Mouse (Mus musculus) erythroblast, adult 5-6 weeks (primary cell): Measurements from ENCODE around the gene Them5. TPM values are rescaled to one million over a fixed set of nuclear protein-coding genes. Genes with fewer than 3 reads are reported as not detected.

Experiments
- ATAC-seq: replicated peaks from 2 replicates; pipeline ENCODE4 v1.8.0; 2016; ENCODE audit warnings: moderate number of reproducible peaks, mild to moderate bottlenecking, moderate TSS enrichment, inconsistent platforms; ENCODE audit not compliant: poor library complexity, low FRiP score, severe bottlenecking
- total RNA-seq, 2 experiments: library from RNA; stranded (forward) in 1 of 2; stranded (reverse) in 1 of 2; fragments of 150-400 nt in 1 of 2; fragments of 200-764, 138-1000 nt in 1 of 2; gene quantifications; 2 replicates each; pipeline versions ENCODE4 v1.2.3 to v1.2.4; 2015 to 2017; ENCODE audit warnings: low replicate concordance in 2 of 2

Gene Them5
- total RNA-seq (2015; ENCODE audit: low replicate concordance) = not detected in 2 replicates
- total RNA-seq (2017; ENCODE audit: low replicate concordance) = not detected in 2 replicates

DNA sequence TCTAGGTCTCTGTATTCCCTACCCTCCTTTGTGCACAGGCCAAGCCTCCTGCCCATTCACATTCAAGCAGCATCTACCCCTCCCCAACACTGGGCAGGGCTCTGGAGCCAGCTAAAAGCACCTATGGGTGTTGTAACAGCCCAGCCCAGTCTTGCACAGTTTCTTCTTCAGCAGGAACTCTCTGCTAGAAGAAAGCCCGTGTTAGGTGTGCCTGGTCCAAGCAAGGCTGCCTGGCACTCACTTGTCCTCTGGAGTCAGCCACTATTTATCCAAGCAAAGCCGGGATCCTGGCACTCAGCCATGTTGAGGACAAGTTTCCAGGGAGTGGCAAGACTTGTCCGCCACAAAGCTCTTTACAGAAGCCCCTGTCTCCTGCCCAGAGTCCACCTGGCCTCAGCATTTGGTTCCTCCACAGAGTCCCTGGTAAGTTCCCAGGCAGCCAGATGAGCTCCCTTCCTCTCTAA lies at the start of gene Them5:
Gene Them5, plus strand, starts transcription at position 141 of the 464 bp plus-strand sequence.
- ATAC-seq = no peak

GRCm38 (mm10) chr3:94305457-94305856 lies 36.4 kb upstream of the Them5 start:
- no peak for ATAC-seq

- ATAC-seq = no peak
Observed at GRCm38 (mm10) chr3:94306975-94307374, 34.9 kb upstream of the Them5 start.

DNA sequence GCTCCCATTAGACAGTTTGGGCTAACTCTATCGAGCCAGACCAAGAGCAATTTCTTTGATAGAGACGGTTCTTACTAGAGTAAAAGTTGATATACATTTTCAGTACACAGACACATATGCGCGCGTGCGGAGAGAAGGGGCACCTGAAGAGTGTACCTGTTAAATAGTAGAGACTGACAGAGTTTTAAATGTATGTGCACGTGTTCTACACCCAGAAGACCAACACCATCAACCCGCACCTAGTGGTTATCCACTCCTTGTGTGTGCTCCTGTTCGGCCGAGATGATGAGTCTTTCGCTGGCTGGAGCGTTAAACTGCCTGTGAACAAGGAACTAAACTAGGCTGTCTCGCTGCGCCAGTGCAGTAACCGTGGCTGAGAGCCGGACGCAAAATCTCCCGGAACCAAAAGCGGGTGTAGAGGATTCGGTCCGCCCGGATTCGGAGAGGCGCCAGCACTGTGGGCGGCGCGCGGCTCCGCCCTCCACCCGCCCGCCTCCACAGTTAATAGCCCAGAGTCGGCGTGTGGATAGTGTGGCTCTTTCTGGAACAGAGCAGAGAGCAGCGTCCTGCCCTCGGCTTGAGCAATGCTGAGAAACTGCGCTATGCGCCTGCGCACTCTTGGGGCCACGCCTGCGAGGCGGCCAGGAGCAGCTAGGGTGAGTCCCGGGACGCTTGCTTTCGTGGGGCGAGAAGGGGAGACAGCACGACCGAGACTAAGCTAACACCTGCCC lies 32.1 kb upstream of the Them5 start, which contains the start of gene Them4:
Gene Them4, plus strand, starts transcription at position 457 of the 731 bp plus-strand sequence.
- ATAC-seq = peak; percentile 80

DNA sequence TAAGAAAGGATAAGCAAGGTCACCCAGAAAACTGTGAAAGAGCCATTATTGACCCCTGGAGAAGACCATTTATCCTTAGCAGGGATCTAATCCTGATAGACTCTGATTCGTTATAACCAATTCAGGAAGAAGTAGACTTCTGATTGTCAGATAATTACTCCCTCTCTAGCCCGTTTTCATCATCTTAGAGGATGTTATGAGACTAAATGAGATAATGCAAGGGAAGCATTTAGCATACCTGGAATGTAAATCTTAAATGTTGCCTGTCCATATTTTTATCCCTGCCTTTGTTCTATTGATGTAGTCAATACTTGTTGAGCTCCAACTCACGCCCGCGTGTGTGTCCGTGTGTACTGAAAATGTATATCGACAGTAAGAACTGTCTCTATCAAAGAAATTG lies 31.4 kb upstream of the Them5 start:
- ATAC-seq = no peak

- no peak for ATAC-seq
Observed at GRCm38 (mm10) chr3:94310911-94311310, 31.0 kb upstream of the Them5 start.

DNA sequence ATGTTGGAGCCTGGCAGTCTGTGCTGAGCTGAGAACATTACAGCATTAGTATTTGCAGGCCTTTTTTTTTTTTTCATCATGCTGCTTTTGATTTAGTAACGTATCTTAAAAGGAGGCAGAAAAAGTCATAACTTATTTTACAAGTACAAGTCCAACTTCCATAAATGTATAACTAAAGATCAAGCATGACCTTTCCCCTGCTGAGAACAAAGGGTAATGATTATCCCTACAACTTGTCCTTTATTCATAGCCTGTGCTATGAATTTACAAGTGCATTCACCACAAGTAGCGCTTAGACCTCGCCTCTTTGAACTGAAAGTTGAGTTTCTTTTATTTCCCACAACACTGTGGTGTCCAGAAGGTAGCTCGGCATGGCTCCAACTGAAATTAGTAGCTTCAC lies 30.5 kb upstream of the Them5 start:
- no peak for ATAC-seq

GRCm38 (mm10) chr3:94328681-94329080 lies 13.2 kb upstream of the Them5 start:
- ATAC-seq = no peak

GRCm38 (mm10) chr3:94334442-94334841 lies 7.5 kb upstream of the Them5 start:
- peak; percentile 62; the same call in 1 of the 2 replicates for ATAC-seq

GRCm38 (mm10) chr3:94338522-94338921 lies 3.4 kb upstream of the Them5 start:
- no peak for ATAC-seq

DNA sequence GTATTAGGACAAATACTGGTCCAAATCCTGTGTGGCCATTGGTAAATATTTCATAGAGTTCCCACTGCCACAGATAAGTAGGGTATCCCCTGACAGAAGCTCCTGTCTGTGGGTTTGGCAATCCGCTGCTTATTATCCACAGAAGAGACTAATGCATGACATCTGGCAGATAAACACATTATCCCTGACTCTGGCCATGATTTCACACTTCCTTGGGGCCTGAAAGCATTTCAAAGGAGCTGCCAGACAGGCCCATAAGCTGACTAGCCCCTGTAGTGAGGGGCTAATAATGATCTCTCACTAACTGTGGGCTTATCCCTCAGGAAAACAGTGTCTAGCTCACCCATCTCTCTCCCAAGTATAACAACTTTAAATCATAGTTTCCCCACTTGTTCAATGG lies 653 bp downstream of the Them5 start:
- ATAC-seq = no peak

GRCm38 (mm10) chr3:94344182-94344581 lies 2.3 kb downstream of the Them5 start:
- no peak for ATAC-seq

DNA sequence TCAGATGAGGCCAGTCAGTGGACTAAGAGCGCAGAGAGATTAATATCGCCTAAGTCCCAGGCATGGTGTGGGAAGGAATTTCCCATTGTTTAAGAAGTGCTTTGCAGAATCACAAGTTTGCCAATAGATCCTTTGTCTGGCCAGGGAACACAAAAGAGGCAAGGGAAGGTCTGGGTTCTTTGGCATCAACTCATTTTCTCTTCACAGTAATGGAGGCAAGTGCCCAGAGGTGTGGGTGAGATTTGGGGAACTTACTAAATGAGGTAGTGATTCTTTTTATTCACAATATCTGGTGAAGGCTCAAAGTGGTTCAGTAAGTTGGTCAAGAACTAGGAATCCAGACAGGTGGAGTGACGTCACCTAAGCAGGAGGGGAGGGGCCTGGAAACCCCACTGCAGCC lies 3.0 kb downstream of the Them5 start:
- no peak for ATAC-seq

GRCm38 (mm10) chr3:94348146-94348545 lies 6.2 kb downstream of the Them5 start:
- no peak for ATAC-seq

DNA sequence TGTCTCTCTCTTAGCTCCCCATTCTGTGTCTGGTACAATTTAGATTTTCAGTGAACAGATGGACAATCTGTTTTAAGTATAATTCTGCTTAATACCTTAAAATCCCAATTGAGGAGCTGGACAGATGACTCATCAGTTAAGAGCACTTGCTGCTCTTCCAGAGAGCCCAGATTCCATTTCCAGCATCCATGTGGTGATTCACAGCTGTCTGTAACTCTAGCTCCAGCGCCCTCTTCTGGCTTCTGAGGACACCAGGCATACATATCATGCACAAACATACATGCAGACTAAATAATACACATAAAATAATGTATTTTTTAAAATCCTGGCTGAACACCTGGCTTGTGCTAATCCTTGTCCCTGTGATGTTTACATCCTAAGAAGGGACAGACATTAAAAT lies 18.9 kb downstream of the Them5 start:
- no peak for ATAC-seq

GRCm38 (mm10) chr3:94362138-94362537 lies 20.2 kb downstream of the Them5 start, which contains the start of gene C2cd4d:
Gene C2cd4d, plus strand, starts transcription at chr3:94362438.
- ATAC-seq = no peak

DNA sequence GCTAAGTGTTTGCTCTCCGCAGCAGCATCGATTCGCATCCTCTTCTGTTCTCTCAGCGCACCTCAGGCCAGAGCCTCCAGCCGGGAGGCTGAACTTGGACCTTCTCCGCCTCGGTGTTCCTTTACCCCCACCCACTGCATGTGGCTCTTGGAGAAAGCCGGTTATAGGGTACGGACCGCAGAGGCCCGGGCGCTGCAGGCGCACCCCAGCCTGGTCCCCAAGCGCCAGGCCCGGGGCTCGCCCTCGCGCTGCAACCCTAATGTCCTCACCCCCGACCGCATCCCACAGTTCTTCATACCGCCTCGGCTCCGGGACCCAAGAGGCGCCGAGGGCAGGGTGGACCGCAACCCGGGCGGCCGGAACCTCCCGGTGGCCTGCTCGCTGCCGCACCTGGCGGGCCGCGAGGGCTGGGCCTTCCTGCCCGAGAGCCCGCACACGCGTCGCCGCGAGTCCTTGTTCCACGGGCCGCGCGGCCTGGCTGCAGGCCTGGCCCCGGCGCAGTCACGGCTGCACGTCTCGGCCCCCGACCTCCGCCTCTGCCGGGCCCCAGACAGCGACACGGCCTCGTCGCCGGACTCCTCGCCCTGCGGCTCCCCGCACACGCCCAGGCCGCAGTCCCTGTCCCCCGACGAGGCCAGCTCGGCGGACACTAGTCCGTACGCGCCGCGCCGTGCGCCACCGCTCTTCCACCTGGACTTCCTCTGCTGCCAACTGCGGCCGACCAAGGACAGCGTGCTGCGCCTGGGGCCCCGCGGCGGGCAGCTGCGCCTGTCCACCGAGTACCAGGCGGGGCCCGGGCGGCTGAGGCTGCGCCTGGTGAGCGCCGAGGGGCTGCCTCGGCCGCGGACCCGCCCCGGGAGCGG lies 21.6 kb downstream of the Them5 start:
- ATAC-seq = no peak

- no peak for ATAC-seq
Observed at GRCm38 (mm10) chr3:94364154-94364526, 22.2 kb downstream of the Them5 start.

DNA sequence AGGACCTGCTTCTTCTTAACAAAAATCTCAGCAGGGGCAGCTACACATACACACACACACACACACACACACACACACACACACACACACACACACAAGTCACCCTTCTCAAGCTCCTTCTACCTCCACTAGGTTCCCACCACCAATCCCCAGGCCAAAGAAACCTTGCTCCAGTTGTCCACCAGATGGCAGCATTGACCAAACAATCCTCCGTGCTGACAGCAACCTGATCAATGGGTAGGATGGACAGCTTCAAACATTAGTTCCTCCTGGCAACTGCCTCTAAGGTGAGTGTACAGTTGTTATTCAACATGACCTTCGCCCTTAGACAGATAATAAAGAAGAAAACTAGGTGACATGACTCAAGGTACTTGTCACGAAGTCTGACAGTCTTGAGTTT lies 24.9 kb downstream of the Them5 start:
- ATAC-seq = peak; percentile 85; the same call in 1 of the 2 replicates

DNA sequence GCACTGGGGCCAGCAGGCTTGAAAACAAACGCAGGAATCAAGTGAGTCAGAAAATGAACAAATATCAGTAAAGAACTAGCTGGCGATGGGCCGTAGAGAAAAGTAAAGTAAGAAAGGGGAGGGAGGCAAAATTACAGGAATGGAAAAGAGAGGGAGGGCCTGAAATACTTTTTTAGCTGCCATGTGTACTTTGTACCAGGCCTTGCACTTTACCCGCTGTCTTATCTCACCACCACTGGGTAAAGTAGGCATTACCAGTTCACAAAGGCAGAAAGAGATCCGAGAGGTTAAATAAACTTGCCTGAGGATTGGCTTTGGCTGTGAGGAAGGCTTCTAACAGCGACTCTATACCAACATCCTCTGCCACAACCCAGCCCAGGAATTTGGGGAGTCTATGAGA lies 25.6 kb downstream of the Them5 start:
- ATAC-seq = no peak

DNA sequence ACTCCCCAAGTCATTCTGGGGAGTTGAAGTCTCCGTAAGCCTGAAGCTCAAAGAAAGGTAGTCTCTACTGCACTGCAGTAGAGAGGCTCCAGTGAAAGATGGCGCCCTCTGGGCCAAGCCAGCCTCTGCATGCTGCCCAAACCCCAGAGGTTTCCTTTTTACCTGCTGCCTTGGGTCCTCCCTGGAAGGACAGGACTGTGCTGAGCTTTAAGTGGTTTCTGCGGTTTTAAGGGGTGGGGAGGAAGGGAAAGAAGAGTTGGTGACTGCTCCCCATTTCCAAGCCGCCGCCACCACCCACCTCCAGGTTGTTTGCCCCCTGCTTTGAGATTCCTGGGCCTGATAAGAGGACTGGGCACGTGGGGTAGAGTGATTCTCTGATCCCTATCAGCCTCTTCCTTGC lies 26.7 kb downstream of the Them5 start:
- ATAC-seq = no peak
